Comparison of ENCODE assay signal across 29 mouse cellular contexts in the genomic region with DNA sequence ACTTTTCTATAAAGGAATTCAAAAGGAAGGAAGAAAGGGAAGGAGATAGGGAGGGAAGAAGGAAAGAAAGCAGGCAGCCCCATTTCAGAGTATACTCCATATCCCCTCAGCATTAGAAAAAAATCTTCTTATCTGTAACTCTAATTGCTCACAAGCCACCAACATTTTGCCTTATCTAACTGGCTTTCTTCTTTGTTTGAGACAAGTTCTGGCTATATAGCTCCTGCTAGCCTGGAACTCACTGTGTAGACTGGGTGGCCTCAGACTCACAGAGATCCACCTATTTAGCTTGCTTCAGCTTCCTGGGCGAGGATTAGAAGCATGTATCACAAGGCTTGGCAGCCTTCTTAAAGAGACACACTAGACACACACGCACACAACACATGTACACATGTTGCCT. TPM values are rescaled to one million over a fixed set of nuclear protein-coding genes. Genes with fewer than 3 reads are reported as not detected.
DNase-seq lines count a peak whose midpoint lies in the region; ATAC-seq and TF ChIP-seq lines count a peak whose summit lies in the region.
"Had no signal": no experiment of that assay in that cellular context is flagged by ENCODE, and none has a peak within 500 bp of the region (broad histone marks: within the 10 kb centered on the region; RNA-seq: fewer than 3 reads in every experiment).

No protein-coding gene starts in this region.

- WGBS in liver, adult 2 months: 24% methylated on average over 2 of the region's 2 CpGs
- WGBS in liver, embryonic 12.5 days (ENCODE audit: insufficient replicate concordance): 58% methylated on average over 2 of the region's 2 CpGs

- peak; percentile 55 for DNase-seq in liver, adult 2 months (ENCODE audit: extremely low read depth, low read depth, low spot score)
- DNase-seq in liver (no peak), MEL-GATA-1-ER (ENCODE audit: extremely low read depth, low read depth) (peak; percentile 31)
- DNase-seq in embryo, embryonic 10 days (ENCODE audit: low spot score): no peak
- DNase-seq: adrenal gland, adult 8-10 months; B cell, adult 2 months; cerebellum, adult 18-20 months; cerebellum, postnatal 10 days; gastrocnemius, adult 2 months; gastrocnemius, postnatal 36 days; heart, adult 2 months; heart, postnatal 14 days; kidney, adult 9 months; kidney, postnatal 10 days; layer of hippocampus, postnatal 36 days; left cerebral cortex, postnatal 4 days; midbrain, embryonic 14.5 days; retina, postnatal 1 day; right cerebral cortex, postnatal 25 days; thymus, adult 2 months; thymus, postnatal 36 days had no signal

- H3K27me3 ChIP-seq in liver, adult 2 months (ENCODE audit: control insufficient read depth, insufficient read depth, low read length): no peaks in the 10 kb centered on the region
- H3K27me3 ChIP-seq in liver, embryonic 12.5 days (replicated peaks): no peaks in the 10 kb centered on the region
- H3K27me3 ChIP-seq: forebrain, embryonic 13.5 days; lung, embryonic 15.5 days; stomach, embryonic 15.5 days had no signal

- H3K4me3 ChIP-seq in liver, adult 2 months (ENCODE audit: insufficient read depth, low read depth, low read length): no peak overlapping the region
- no peak overlapping the region for H3K4me3 ChIP-seq in liver, embryonic 12.5 days
- H3K4me3 ChIP-seq: forebrain, embryonic 13.5 days; gastrocnemius, adult 2 months; heart, adult 2 months; lung, embryonic 15.5 days; stomach, embryonic 15.5 days had no signal

- H3K36me3 ChIP-seq in liver, adult 2 months (ENCODE audit: control insufficient read depth, insufficient read depth, low read length): no peaks in the 10 kb centered on the region
- peaks cover 9% of the 10 kb centered on the region; the same call in 1 of the 2 replicates for H3K36me3 ChIP-seq in liver, embryonic 12.5 days
- H3K36me3 ChIP-seq: lung, embryonic 15.5 days; stomach, embryonic 15.5 days had no signal

- ATAC-seq in liver, embryonic 12.5 days: peak; percentile 50; the same call in 1 of the 2 replicates
- ATAC-seq in megakaryocyte progenitor cell, adult 5-6 weeks (replicated peaks; ENCODE audit: poor library complexity): peak; percentile 35
- ATAC-seq in frontal cortex, adult (ENCODE audit: low TSS enrichment): no peak
- ATAC-seq: forebrain, embryonic 13.5 days; hindbrain, postnatal 0 days; intestine, embryonic 16.5 days had no signal

- no peak overlapping the region; the same call in 1 of the 2 replicates for H3K27ac ChIP-seq in liver, adult 2 months (replicated peaks; ENCODE audit: insufficient read depth, low read depth, low read length)
- H3K27ac ChIP-seq in liver, embryonic 12.5 days: peak overlapping the region; percentile 53
- H3K27ac ChIP-seq: forebrain, embryonic 13.5 days; gastrocnemius, adult 2 months; heart, adult 2 months; hindbrain, postnatal 0 days; lung, embryonic 15.5 days; stomach, embryonic 15.5 days had no signal

- H3K9me3 ChIP-seq in liver, embryonic 12.5 days (replicated peaks): no peaks in the 10 kb centered on the region
- H3K9me3 ChIP-seq: forebrain, embryonic 13.5 days; lung, embryonic 15.5 days; stomach, embryonic 15.5 days had no signal

- peaks cover 49% of the 10 kb centered on the region for H3K79me2 ChIP-seq in liver, adult 2 months (ENCODE audit: control insufficient read depth, insufficient read depth, low read length)

- H3K4me2 ChIP-seq in liver, embryonic 12.5 days: peak overlapping the region; percentile 11
- H3K4me2 ChIP-seq: forebrain, embryonic 13.5 days; lung, embryonic 15.5 days; stomach, embryonic 15.5 days had no signal

- TF ChIP-seq POLR2A in liver, adult 2 months (IDR thresholded peaks at IDR 0.05; ENCODE audit: extremely low read depth, insufficient read depth, low read length): no peak

- H3K4me1 ChIP-seq in liver, adult 2 months (ENCODE audit: control insufficient read depth, insufficient read depth, low read length): peaks cover 51% of the 10 kb centered on the region
- H3K4me1 ChIP-seq in liver, embryonic 12.5 days: peaks cover 97% of the 10 kb centered on the region

- no peak overlapping the region for H3K9ac ChIP-seq in liver, adult 2 months (ENCODE audit: low read depth, low read length)
- H3K9ac ChIP-seq in liver, embryonic 12.5 days: peak overlapping the region; percentile 20; the same call in 1 of the 2 replicates
- H3K9ac ChIP-seq: forebrain, embryonic 13.5 days; lung, embryonic 15.5 days; stomach, embryonic 15.5 days had no signal

- TF ChIP-seq CTCF in liver, adult 2 months (IDR thresholded peaks at IDR 0.05; ENCODE audit: low read depth, low read length): no peak

RNA-seq across cellular contexts. Expression of a gene that starts 23.5 kb away (rescaled TPM):
- total RNA-seq in liver, adult 2 months (2014; rRNA removed): 3.5 and 4.9 TPM in 2 replicates
- polyA plus RNA-seq in liver, adult 2 months (2012; rRNA removed): 0.61 and 1.1 TPM in 2 replicates
- polyA plus RNA-seq in liver, embryonic 12.5 days (2016; fragmentation: Nextera tagmentation; extraction: Ambion mirVana): 11.3 and 12.9 TPM in 2 replicates
- total RNA-seq in megakaryocyte progenitor cell, adult 5-6 weeks (2015): 11.3 and 15.9 TPM in 2 replicates
- total RNA-seq in megakaryocyte progenitor cell, adult 5-6 weeks (2017): 13.1 TPM in 2 replicates

RNA-seq across cellular contexts. Expression of a gene that starts 24.2 kb away (rescaled TPM):
- 8.5 and 10.4 TPM in 2 replicates for total RNA-seq in liver, adult 2 months (2014; rRNA removed)
- 22.2 and 23.5 TPM in 2 replicates for polyA plus RNA-seq in liver, adult 2 months (2012; rRNA removed)
- polyA plus RNA-seq in liver, embryonic 12.5 days (2016; fragmentation: Nextera tagmentation; extraction: Ambion mirVana): 26.8 and 28.9 TPM in 2 replicates
- total RNA-seq in megakaryocyte progenitor cell, adult 5-6 weeks (2015): 58.0 and 60.1 TPM in 2 replicates
- 9.0 and 12.6 TPM in 2 replicates for total RNA-seq in megakaryocyte progenitor cell, adult 5-6 weeks (2017)

Comparison
In these comparisons a context has a peak if more than half of its experiments do, and no peak if none do; other contexts are left out.
1. DNase-seq: peak in liver, adult 2 months (single experiment) and MEL-GATA-1-ER (single experiment); none in liver (single experiment) and embryo, embryonic 10 days (single experiment).